Mouse (Mus musculus): ENCODE data around the gene Tufm. TPM values are rescaled to one million over a fixed set of nuclear protein-coding genes. Genes with fewer than 3 reads are reported as not detected.

Tufm gene
- 10 to 100 TPM; 77.2 to 78.8 TPM for total RNA-seq (2021)

- DNase-seq (ENCODE audit: extremely low spot score in 1 of 2, low spot score in 1 of 2) = peak; percentile 85 to 90
Observed at GRCm38 (mm10) chr7:126487052-126487483, at the start of gene Tufm. Gene Tufm, plus strand, starts transcription at chr7:126487361.

GRCm38 (mm10) chr7:126440134-126440533, 47.0 kb upstream of the Tufm start:
- no peak for DNase-seq (ENCODE audit: extremely low spot score in 1 of 2, low spot score in 1 of 2)

DNA sequence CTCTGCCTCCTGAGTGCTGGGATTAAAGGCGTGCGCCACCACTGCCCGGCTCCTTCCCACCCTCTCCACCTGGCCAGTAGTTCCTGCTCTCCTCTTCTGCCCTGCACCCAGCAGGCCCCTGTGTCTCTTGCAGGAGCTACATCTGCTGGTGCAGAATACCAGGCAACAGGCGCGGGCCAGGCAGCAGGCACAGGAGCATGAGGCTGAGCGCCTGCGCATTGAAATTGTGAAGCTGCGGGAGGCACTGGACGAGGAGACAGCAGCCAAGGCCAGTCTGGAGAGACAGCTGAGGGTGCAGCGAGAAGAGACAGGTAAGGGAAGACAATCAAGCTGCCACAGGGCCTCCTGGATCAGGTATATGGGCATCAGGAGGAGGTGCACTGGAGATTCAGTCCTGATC, 43.2 kb upstream of the Tufm start:
- DNase-seq (ENCODE audit: extremely low spot score in 1 of 2, low spot score in 1 of 2) = no peak

GRCm38 (mm10) chr7:126444536-126444935, 42.6 kb upstream of the Tufm start:
- no peak for DNase-seq (ENCODE audit: extremely low spot score in 1 of 2, low spot score in 1 of 2)

DNA sequence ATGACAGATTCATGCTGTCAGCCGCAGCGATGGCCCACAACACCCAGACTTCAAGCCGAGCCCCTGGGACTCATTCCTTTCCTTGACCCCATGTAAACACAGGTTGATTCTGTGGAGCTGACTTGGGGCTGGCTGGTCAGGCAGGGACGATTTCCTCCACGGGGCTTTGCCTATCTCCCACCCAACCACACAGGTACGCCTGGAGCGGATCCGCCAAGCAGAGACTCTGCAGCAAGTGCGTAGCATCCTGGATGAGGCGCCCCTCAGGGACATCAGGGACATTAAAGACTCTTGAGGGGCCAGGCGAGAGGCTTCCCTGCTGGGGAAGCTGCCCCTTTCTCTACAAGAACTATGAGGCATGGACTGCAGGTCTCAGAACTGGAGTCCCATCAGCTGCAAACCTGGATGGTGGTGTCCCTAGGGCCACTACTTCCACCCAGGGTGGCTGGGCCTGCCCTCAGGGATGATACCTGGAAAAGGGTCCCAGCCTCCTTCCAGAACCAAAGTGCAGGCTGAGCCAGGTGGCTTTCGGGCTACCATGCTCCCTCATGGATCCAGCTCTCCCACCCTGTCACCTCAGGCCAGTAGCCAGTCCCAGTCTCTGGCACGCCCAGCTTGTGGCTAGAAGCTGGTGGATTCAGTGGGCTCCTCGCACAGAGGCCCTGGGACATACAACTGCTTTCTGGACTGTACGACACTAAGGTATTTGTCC, 41.9 kb upstream of the Tufm start:
- DNase-seq (ENCODE audit: extremely low spot score in 1 of 2, low spot score in 1 of 2) = no peak

GRCm38 (mm10) chr7:126446217-126446616, 40.9 kb upstream of the Tufm start:
- DNase-seq (ENCODE audit: extremely low spot score in 1 of 2, low spot score in 1 of 2) = no peak

GRCm38 (mm10) chr7:126448481-126448880, 38.7 kb upstream of the Tufm start:
- DNase-seq (ENCODE audit: extremely low spot score in 1 of 2, low spot score in 1 of 2) = no peak

GRCm38 (mm10) chr7:126449991-126450390, 37.2 kb upstream of the Tufm start:
- DNase-seq (ENCODE audit: extremely low spot score in 1 of 2, low spot score in 1 of 2) = no peak

DNA sequence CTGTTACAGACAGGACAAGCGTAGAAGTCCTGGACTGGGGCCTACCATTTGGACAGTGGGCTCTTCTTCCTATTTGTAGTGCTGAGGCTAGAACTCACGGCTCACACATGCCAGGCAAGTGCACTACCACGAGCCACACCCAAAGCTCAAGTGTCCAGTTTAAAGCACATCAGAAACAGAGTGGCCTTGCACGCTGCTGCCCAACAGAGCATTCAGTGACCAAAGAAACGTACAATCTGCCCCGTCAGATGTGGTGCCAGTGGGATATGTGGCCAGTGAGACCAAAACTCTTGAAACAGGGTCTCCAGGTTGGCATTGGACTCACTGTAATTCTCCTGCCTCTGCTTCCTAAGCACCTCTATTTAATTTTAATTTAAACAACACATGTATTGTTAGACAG, 36.5 kb upstream of the Tufm start:
- DNase-seq (ENCODE audit: extremely low spot score in 1 of 2, low spot score in 1 of 2) = no peak

DNA sequence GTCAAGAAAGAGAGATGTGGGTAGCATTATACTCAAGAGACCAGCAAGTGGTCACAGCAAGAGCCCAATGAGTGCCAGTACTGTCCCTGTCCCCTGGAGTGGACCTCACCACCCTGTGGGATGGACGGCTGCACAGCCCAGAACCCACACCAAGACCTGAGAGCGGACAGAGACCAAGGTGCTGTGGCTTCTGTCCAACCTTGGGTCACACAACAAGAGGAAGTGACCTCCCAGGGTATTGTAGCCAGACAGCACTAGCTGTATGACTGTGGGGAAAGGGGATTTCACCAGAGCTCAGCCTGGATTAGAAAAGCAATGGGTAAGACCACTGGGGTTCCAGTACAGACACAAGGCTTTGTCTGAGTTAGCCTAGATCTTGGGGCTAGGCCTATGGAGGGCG, 34.9 kb upstream of the Tufm start:
- DNase-seq (ENCODE audit: extremely low spot score in 1 of 2, low spot score in 1 of 2) = no peak

DNA sequence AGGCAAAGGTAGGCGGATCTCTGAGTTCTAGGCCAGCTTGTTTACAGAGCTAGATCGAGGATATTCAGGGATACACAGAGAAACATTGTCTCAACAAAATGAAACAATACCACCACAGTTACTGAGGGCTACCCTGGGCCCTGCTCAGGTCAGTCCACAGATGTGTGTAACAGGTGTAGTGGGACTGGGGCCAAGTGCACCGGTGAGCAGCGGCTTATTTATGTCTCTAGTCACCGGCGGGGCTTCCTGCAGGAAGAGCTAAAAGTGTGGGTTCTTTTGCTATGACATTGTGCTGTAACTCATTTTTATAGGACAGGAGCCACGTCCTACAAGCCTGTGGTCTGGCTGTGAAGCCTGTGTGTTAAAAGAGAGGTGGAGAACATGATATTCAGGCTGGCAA, 33.3 kb upstream of the Tufm start:
- no peak for DNase-seq (ENCODE audit: extremely low spot score in 1 of 2, low spot score in 1 of 2)

DNA sequence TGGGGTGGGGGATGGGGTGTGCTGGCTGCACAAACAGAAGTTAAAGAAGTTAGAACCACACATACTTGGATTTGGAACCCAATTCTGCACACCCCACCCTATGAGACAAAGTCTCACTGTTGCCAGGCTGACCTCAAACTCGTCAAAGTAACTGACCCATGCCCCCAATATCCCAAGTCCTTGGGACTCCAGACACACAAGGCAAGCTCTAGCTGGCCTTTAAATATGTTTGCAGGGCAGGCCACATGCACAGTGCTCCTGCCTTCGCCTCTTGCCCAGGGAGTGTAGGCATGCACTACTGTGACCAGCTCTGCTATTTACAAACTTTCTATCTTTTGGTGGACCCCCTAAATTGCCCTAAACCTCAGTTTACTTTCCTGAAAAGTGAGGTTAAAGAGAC, 31.9 kb upstream of the Tufm start:
- DNase-seq (ENCODE audit: extremely low spot score in 1 of 2, low spot score in 1 of 2) = no peak

GRCm38 (mm10) chr7:126456382-126457266, 30.5 kb upstream of the Tufm start:
- DNase-seq (ENCODE audit: extremely low spot score in 1 of 2, low spot score in 1 of 2) = no peak

GRCm38 (mm10) chr7:126458225-126458624, 28.9 kb upstream of the Tufm start:
- no peak for DNase-seq (ENCODE audit: extremely low spot score in 1 of 2, low spot score in 1 of 2)

DNA sequence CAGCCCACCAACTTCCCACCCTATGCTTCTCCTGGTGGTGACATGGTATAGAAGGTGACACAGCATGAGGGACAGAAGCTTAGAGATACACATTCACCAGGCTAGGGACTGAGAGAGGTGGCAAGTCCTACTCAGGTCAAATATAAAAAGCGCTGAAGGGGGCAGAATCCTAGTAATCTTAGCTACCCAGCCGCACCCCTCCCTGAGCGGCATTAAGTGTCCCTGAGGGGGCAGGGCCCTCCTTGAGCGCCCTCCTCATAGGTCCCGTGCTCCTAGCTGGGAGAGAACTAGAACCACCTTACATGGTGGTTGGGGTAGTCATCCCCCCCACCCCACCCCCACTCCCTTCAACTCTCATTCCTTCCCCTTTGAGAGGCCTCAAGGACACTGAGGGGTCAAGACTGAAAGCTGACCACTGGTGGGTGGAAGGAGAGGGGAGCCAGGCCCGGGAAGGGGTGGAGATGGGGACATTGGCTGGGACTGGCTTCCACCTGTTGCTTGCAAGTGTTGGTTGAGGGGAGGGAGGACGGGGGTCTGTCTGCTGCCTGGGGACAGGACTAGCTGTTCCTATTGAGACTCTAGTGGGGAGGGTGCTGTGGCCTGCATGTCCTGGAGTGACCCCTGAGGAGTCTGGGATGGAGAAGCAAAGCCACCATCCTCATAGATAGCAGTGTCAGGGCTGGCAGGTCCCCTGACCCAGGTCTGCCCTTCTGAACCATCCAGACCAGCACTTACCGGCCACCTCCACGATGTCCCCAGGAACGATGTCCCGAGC, 28.1 kb upstream of the Tufm start:
- no peak for DNase-seq (ENCODE audit: extremely low spot score in 1 of 2, low spot score in 1 of 2)

GRCm38 (mm10) chr7:126460623-126461399, 26.4 kb upstream of the Tufm start:
- no peak for DNase-seq (ENCODE audit: extremely low spot score in 1 of 2, low spot score in 1 of 2)

GRCm38 (mm10) chr7:126461626-126462025, 25.5 kb upstream of the Tufm start:
- no peak for DNase-seq (ENCODE audit: extremely low spot score in 1 of 2, low spot score in 1 of 2)

DNA sequence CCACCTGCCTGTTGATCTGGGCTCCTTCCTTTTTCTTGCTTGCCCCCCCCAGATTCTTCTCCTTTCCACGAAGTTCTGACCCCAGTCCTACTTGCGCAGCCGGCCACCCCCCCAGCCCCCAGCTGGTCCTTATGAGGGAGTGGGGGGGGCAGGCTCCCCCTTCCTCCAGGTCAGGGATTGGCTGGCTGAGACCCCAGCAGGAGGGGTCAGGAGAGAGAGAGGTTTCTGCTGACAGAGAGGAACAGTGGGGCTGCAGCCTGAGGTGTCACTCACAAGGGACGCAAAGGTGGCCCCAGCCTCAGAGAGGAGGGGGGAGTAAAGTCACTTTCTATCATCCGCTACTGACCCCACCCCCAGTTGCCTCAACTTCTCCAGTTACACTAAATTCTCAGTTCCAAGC, 24.2 kb upstream of the Tufm start, which contains the start of gene Atp2a1:
Gene Atp2a1, minus strand, starts transcription at position 105 of the 400 bp plus-strand sequence.
- DNase-seq (ENCODE audit: extremely low spot score in 1 of 2, low spot score in 1 of 2) = no peak

- no peak for DNase-seq (ENCODE audit: extremely low spot score in 1 of 2, low spot score in 1 of 2)
Observed at GRCm38 (mm10) chr7:126463547-126463946, 23.6 kb upstream of the Tufm start.

GRCm38 (mm10) chr7:126464121-126464520, 23.0 kb upstream of the Tufm start:
- no peak for DNase-seq (ENCODE audit: extremely low spot score in 1 of 2, low spot score in 1 of 2)

Measured in layer of hippocampus, postnatal 25 days (tissue).